Mouse (Mus musculus) kidney, postnatal 10 days (tissue): ENCODE results near the gene Gas7.
A peak's percentile ranks its signal among the peaks of the same experiment; 100 is the strongest.

ENCODE experiments used
- DNase-seq: peaks from one replicate; pipeline ENCODE4 v3.0.0; 2021; ENCODE audit warnings: mixed read lengths

Gene Gas7

DNA sequence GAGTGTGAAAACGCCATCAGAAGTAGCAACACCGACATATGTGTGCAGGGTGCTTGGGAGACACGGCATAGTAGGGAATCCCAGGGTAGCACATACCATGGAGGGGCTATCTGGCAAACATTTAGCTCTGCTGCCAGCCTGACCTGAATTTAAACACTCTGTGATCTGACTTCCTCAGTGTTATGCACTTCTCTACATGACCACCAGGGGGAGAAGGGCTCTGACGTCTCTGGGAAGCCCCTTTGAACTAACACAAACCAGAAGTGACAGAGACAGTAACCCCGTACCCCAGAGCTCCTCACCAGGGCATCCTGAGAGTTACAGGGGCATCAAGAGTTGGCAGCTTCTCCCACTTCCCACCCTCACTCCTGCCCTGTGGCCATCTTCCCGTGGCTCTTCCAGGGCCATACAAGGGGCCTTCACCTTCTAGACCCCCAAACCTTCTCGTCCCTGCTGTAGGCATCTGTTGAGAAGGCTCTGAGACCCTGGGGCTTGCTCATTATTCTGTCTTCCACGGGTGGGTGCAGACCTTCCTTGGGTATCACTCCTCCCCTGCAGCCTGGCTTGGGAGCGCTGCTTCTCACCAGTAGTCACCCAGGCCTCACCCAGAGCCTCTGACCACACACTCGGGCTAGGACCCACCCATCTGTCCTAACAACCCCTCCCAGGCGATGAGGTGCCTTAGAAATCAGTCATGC is 202.6 kb downstream of the Gas7 start:
- peak; percentile 62 for DNase-seq

DNA sequence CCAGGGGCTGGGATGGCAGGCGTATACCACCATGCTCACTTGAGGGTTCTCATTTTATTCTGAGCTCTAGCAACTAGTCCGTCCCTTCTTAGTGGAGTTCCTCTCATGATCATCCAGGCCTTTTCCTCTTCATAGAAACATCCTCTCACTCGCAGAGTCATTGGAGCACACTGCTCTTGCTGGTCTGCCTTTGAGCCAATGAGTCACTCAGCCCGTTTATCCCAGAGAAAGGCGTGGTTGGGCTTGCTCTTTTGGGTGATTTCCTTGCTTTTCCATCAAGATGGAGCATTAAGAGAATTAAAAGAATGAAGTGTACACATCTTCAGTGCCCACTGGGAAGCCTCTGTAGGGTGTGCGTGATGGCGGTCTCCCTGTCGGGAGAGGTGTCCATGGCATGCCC is 206.2 kb downstream of the Gas7 start:
- DNase-seq = no peak

DNA sequence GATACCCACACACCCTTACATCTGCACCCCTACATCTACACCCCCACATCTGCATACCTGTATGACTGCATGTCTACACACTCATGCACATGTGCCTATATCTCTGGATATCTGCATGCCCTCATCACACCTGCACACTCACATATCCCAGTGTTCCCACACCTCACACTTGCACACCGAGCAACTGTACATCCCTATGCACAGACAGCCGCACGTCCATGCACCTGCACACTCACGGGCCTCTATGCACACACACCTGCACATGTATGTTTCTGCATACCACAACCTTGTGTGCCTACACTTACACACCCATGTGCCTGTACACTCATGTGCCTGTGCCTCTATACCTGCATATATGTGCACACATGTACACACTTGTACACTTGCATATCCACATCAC is 208.2 kb downstream of the Gas7 start:
- DNase-seq = no peak

DNA sequence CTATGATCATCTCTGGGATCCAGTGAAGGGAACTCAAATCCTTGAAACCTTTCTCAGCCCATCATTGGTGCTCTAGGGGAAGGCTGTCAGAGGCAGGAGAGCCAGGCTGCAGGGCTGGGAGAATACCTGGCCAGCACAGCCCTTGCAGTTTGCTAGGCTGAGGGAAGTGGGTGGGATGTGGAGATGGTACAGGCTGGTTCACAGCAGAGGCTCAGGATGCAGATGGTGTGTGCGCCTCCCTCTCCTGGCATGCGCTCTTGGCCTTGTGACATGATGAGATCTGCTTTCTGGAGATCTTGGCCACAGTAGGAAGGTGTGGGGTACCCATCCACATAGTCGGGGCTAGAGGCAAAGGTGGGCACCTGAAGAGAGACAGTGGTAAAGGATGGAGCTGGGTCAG is 209.0 kb downstream of the Gas7 start:
- no peak for DNase-seq

DNA sequence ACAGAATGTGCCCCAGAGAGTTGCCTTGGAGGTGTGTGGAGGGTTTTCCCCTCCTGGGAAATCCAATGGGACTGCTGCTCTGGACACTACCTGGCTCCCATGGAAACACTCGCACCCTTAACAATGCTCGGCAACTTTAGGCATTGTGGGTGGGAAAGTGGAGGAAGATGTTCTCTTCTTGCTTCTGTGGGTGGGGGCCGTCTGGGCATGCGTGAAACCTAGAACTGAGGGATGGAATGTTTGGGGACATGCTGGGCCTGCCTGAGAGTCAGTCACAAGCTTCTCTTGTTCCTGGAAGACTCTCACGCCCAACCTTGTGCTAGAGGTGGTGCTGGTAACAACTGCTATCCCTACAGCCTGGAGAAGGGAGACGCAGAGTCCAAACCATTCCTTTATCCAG is 209.7 kb downstream of the Gas7 start:
- DNase-seq = no peak

DNA sequence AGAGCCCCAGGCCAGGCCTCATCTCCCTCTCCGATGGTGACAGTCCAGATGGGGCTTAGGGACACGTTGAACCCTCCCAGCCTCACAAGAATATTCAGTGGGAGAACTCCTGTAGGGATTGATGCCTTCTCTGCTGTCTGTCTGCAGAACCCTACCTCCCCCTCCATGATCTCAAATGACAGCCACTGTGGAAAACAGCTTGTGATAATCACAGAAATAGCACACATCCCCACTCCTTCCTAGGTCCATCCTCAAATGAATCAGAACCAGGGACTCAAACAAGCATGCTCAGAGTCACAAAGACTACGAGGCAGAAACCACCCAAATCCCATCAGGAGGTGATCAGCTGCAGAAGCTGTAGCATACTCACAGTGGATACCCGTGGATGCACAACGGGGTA is 210.9 kb downstream of the Gas7 start:
- no peak for DNase-seq

DNA sequence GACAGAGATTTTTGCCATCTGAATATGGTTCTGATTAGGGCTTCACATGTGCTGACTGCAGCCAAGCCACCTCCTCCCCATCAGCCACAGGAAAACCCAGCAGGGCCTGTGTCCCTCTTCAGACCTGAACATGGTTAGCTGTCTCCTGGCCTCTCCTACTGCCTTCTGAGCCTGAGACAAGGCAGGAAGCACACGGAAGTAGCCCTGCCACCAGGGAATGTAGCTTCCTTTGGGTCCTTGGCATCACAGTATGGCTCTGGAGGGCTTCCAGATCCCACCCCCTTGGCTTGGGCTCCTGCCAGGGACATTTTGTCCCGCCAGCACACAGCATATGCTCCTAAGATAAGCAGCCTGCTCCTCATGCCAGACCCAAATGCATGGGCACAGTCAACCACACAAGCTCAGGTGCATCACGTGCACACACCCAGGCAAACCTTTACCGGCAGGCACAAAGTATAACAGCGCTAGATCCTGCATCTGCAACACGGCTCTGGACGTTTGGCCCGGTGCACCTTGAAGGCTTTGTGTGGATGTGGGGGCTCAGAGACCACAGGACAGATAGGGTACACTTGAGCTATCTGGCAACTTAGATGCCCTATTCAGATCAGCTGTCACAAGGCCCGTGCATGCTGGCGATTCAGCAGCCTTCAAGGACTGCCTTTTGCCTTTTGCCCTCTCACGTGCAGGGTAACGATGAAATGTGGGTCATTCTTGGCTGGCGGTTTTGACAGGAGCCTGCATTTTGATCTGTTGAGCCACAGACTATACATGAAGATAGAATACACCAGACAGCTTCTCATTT is 212.5 kb downstream of the Gas7 start:
- peak; percentile 63 for DNase-seq

DNA sequence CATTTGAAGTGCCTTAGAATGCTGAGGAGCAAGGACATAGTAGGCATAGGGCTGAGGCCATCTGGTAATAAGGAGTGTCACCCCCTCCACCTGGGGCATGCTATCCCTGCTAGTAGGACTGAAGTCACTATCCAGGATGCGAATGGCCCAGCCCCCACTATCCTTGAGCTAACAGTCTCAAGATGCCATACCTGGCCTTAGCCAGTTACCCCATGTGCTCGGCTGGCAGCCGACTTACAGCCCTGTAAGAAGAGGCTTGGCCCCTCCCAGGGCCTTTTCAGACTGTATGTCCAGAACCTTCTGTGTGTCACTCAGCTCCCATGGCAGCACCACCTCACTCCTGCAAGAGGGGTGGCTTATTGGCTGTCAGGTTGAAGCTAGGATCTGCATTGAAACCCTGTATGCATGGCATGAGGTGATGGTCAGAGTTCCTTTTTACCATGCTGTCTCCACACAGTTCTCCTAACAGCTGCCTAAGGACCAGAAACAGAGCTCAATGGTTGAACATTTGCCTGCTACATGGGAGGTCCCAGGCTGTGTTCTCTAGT is 213.3 kb downstream of the Gas7 start:
- no peak for DNase-seq

DNA sequence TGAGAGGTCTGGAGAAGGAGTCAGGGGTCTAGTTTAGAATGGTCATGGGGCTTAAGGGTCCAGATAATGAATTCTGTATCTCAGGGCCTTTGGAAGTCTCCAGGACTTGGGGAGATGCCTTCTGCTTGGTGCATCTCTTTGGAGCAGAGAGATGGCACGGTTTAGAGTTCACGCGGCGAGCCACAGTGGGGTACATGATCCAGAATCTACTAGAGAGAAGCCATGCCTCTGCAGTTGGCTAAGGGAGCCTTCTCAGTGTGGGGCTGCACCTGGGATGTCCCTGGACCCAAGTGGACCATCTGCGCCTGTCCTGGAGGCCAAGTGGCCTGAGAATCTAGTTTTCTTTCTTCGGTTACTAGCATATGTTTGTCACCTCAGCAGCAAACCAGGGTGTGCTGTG is 214.8 kb downstream of the Gas7 start:
- DNase-seq = no peak

DNA sequence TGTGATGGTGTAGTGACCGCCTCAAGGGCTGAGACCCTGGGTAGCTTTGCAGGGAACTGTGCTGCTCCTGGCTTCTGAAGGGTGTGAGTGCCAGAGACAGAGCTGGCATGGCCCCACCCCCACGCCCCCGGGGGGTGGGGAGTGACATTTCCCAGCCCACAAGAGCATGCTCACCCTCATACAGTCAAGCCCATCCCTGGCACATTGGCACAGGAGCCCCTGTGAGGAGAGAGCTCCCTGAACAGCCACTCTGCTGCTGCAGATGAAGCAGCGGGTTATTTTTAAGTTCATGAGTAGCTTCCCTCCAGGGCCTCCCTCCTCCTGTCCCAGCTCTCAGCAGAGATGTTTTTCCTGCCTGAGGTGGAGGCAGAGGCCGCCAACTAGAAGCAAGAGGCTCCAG is 216.9 kb downstream of the Gas7 start:
- no peak for DNase-seq

DNA sequence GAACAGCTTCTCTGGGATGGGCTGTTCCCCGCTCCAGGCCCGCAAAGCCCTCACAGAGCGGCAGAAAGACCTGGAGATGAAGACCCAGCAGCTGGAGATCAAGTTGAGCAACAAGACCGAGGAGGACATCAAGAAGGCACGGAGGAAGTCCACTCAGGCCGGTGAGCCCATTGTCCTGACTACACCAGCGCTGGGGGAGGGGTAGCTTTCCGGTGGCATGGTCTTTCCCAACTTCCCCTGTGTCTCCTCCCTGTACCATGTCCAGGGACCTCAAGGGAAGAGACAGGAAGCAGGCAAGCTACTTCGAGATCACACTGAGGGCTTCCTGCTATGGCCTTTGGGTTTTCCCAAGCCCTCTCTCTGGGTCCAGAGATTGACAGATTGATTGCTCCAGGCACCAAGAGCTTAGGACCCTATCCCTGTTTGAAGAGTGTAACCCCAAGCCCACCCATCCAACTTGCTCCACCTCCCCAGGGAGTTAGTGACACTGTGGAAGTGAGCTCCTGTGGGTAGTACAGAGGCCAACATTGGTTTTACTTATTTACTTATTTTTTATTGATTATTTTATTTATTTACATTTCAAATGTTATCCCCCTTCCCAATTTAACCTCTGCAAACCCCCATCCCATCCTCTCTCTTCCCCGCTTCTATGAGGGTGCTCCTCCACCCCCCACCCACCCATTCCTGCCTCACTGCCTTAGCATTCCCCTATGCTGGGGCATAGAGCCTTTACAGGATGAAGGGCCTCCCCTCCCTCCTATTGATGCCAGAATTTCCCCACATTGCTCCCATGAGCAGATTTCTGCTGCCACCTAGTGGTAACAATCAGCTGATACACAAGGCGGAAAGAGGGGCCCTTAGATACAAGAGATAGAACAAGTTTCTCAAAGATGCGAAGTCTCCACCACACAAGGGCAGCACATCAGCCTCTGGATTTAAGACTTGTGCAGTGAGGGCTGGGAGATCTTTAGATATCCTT is 220.6 kb downstream of the Gas7 start:
- peak; percentile 72 for DNase-seq

DNA sequence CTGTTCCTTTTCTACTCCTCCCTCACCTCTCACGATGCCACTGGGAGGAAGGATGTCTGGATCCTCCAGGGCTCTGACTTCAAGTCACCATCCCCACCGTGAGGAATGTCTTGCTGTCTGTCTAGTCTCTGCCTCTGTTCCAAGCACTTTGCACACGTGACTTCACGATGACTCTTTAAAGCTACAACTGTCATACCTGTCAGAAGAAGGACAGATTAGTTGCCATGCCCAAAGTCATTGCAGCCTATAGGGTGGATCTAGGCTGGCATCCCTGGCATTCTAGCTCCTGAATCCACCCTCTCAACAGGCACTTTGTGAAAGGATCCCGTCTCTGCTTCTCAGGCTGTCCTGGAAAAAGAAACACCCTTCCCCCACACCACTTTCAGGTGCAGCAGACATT is 224.1 kb downstream of the Gas7 start:
- no peak for DNase-seq

DNA sequence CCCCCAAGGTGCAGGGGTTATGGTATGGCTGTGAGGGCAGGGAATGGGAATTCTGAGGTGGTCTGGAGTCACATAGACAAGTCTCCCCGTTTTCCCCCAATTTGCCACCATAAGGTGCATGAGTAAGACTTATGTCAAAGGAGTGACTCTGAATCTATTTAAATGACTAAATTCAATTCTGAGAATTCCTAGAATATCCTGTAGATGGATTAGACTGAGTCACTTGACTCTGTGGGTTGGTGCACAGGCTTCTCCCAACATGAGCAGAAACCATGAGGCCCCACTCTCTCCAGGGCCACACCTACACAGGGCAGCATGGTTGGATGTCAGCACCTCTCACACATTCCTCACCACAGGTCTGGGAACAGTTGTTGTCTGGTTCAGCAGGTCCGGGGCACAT is 224.7 kb downstream of the Gas7 start:
- DNase-seq = no peak

DNA sequence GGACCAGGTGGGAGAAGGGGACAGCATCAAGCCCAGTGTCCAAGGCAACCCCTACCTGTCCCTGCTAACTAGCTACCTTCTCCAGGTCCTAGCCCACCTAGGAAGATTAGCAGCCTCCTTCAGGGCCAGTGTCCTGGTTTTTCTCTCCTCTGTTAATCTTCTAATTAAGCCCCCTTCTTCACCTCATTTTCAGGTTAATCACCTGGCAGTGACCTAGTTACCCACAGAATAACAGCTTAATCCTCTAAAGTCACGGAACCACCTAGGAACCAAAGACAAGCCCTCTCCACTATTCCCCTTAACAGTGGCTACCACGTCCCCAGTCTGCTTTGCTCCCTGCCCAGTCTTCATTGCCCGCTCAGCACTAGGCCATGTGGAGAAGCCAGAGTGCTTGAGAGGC is 226.6 kb downstream of the Gas7 start:
- DNase-seq = no peak

DNA sequence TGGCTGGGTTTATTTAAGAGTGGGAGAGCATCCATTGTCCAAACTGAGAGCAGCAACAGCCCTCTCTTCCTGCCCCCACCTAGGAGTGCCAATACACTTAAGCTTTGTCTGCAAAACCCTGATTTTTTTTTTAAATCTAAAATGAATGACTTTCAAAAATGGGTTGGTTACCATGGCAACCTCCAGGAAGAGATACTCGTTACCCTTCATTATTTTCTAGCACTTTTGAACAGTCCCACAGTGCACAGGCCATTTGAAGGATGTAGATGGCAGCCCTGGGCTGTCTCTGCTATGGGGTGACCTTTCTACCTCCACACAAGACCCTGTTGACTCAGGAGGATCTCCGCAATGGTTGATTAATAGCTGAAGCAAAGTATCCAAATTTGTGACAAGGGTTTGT is 230.9 kb downstream of the Gas7 start:
- no peak for DNase-seq

DNA sequence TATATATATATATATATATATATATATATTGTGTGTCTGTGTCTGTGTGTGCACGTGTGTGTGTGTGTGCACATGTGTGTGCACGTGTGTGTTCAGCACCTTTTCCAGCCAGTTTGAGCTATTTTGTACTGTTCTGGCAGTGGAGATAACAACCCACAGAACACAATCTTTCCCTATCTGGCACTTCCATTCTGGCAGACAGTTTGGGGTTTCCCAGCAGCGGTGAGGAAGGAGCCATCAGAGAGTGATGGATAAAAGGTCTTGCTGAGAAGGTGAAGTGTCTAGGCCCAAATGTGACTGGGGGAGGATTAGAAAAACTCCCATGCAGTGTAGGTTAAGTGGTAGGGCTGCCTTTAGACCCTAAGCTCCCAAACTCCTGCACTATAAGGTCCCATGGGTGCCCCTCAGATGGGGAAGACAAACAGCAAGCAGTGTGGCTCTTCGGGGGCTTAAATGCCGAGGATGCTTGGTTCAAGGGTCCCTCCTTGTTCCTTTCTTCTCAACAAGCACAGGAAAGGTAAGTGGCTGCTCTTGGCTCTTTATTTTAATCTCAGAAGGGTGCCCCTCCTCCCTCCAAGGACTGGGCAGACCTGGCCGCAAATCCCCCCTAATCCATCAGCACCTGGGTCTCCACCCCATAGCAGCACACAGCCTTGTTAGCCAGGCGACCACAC is 239.6 kb downstream of the Gas7 start, which contains the start of gene Rcvrn:
Gene Rcvrn, plus strand, starts transcription at position 624 of the 674 bp plus-strand sequence.
- no peak for DNase-seq

DNA sequence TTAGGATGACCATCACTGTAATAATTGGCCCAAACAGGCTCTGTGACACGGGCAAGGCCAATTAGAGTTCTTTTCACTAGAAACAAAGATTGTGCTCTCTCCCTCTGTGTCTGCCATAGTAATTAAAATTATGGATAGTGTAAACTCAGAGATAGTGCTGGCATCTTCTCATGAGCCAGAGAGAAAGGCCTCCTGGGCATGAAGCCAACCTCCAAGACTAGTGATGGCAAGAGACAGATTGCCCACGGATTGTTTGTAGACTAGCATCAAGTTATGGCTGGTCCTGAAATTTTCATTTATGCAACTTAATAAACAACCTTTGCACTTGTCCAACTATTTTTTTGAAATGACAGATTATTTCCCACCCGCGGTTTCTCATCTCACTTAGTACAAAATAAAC is 257.7 kb downstream of the Gas7 start:
- DNase-seq = no peak

DNA sequence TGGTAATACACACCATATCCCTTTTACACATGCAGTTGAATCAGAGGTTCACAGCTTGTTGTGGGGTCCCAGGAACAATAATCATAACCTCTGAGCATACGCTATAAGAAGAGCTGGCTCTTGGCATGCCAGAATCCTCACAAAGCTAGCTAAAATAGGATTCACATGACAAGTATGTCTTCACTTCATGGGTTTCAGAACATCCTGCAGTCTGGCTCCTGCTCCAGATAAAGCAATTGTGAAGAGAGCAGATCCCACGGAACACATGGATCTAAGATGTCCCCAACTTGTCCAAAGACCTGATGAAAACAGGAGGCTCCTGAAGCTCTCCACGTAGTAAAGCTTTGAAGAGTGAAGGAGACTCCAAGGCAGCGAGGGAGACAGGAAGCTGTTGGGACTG is 260.1 kb downstream of the Gas7 start:
- no peak for DNase-seq

DNA sequence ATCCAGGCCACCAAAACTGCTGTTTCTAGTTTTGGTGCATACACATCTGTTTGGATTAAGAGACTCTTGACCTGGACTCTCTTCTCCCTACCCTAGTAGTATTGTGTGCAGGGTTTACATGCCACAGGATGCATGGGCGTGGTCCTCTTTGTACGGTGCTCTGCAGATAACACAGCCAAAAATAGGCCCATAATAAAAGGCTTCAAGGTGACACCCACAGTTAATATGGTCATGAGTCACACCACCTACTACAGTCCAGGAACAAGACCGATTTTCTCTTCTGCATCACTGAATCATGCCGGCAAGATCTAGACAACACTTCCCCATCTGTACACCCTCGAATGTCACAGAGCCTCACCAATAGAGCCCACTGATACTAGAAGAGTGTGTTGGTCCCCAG is 266.2 kb downstream of the Gas7 start:
- DNase-seq = no peak

DNA sequence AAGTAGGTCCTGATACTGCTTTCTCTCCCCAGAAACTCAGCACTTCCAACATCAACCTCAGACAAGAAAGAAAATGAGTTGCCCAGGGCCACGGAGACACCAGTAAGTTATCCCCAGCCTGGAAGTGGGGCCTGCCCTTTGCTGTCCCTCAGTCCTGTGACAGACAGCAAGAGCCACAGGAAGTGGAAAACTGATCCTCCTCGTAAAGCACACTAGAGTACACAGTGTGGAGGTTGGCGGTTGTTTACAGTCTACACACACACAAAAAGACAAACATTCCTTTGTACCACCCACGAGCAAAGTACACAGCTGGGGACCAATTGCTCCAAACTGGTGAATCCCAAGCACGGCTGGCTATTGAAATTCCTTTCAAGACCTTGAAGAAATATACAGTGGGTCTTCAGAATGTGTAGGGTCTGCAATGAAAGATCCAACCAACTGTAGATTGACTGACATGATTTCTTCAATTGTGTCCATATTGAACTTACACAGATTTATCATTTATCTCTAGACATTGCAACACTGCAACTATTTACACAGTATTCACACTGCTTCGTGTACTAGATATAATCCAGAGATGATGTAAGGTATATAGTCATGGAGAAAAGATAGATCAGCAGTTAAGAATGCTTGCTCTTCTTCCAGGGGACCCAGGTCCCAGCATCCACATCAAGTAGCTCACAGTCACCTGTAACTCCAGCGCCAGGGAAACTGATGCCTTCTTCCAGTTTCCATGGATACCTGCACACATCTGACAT is 267.3 kb downstream of the Gas7 start:
- no peak for DNase-seq

DNA sequence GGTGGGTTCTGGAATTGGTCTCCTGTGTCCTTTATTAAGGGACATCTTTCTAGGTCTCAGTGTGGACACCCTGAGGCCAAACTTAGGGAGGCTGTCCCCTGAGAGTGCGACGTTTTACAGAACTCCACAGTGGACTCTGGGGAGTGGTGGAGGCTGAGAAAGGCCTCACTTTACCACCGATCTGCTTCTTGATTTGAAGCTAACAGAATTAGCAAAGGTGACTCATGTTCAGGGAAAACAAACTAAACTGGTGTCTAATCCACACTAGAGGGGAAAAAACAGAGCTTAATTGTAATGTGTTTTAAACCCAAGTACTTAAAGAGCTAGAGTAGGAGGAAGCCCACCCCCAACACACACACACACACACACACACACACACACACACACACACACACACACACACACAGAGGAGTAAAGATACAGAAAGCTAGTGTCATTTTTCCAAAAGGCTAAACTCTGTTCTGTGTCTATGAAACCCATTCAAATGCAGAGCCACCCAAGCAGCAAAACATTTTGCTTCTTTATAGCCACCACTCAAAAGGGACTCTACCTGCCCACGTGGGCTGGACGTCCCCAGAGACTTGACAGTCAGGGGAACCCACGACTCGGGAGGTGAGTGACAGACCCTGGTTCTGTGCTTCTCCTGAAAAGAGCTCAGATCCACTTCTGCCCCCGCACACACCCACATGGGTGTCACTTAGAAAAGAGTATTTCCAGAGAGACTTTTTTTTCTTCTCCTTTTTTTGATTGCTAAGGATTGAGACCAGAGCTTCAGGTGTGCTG is 268.2 kb downstream of the Gas7 start:
- no peak for DNase-seq
